Mouse (Mus musculus) E14TG2a.4 (cell line): ENCODE data around the gene Serpinb12.

ENCODE experiments used
- CTCF ChIP-seq: conservative IDR thresholded peaks from 2 replicates; pipeline ENCODE4 v1.5.1; 2014; ENCODE audit warnings: low read length
- NANOG ChIP-seq: IDR thresholded peaks from 2 replicates; pipeline ENCODE4 v1.6.1; 2014; ENCODE audit warnings: borderline replicate concordance, low read length, mixed read lengths
- POU5F1 ChIP-seq: IDR thresholded peaks from 2 replicates; pipeline ENCODE4 v1.6.1; 2014; ENCODE audit warnings: low read length, borderline replicate concordance

GRCm38 (mm10) chr1:106901406-106901805, 32.8 kb upstream of the Serpinb12 start:
- TF ChIP-seq CTCF (peak; percentile 68), POU5F1 (no peak), NANOG (no peak)
